Mouse (Mus musculus): ENCODE results near the gene BC053393.
"Not testable (repeated sequence)": the region's sequence is repeated elsewhere in the genome, so short reads cannot be mapped to it uniquely, and the experiment has no call there.

BC053393 gene

DNA sequence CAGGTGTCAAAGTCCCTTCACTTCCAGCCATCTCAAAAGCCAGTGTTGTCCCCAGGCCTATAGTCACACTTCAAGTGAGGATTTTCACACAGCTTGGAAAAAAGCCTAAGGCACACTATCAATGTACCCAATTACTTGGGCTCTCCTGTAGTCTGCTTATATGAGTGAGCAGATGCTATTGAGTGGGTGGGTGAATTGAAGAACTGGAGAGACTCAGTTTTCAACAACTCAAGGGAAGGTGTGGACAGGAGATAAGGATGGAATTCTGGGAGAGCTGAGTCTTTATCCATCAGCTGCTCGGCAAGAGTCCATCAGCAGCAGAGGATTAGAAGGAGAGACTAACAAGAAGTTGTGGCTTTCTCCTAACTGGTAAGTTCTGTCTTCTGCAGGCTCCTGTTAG, at the start of gene BC053393:
Gene BC053393 (plus strand): TSS at position 210 of the 400 bp plus-strand sequence.
- DNase-seq: no peak

DNA sequence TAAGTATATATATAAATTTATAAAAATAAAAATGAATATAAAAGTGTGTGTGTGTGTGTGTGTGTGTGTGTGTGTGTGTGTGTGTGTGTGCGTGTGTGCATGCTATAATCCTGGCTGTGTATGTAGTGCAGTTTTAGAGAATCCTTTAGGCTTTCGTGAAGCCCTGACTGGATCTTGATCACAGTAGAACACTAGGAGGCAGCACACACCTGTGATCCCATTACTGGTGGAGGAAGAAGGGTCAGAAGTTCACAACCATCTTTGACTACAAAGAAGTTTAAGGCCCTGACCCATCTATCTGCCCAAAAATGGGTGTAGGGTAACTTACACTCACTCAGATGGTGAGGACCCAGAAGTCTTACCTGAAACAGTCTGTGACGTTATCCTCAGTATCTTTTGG, 48.6 kb upstream of the BC053393 start:
- peak; percentile 28 for DNase-seq

DNA sequence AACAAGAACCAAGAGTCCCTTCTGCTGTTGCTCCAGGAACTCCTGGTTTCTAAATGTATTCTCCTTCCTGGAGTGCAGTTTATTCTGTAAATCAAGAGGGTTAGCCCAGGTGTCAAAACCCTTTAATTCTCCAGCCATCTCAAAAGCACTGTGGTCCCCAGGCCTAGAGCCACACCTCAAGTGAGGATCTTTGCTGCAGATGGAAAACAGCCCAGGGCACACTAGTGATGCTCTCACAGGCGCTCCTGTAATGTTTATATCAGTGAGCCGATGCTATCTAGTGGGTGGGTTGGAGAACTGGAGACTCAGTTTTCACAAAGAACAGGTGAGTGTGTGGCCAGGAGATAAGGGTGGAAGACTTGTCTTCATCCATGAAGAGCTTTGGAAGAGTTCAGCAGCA, 47.4 kb upstream of the BC053393 start, which contains the start of gene Gm12169:
Gene Gm12169 (plus strand): TSS at position 301 of the 400 bp plus-strand sequence.
- DNase-seq: no peak

DNA sequence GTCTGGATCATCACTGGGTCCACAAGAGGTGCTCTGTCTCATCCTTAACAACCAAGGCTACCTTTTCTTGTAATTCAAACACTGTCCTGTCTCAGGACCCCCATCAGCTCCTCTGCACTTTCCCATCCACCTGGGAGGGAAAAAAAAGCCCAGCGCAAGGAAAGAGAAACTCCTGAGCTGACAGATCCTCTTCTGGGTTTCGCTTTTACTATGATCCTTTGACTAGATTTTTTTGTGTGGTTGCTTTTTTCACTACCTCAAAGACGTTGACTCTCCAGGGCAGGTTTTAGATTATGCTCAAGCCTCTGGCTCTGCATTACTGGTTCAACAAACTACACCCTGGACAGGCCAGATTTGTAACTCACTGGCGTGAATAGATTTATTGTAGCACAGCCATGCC, 41.2 kb upstream of the BC053393 start:
- DNase-seq: no peak

DNA sequence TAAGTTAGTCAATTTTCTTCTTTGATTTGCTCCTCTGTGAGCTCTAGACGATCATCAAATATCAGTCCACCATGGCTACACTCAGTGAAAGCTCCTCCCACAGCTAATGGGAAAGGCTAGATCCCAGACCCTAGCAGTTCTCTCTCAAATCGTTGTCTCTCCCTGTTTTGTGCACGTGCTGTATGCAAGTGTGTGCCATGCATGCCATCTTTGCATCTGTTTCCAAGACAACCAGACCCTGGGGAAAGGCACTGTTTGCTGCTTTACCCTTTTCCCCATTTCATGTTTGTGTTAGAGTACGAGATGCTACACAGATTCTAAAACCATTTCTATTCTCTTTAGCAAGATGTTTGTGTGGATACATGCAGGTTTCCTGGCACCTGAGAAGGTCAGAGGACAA, 34.4 kb upstream of the BC053393 start:
- DNase-seq: no peak

DNA sequence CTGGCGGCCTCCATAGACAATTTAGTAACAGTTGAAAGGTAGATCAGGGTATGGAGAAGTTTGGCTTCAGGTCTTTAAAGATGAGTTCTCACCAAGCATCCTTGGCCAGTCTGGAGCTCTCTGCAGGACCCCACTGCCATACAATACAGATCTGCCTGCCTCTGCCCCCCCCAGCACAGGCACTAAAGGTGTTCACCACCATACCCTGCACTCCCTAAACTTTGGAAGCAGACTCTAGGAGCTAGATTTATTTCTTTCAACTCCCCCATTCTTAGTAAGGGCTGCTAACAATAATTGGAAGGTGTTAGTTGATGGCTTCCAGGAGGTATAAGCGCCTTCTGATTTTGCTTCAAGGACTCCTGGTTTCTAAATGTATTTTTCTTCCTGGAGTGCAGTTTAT, 27.8 kb upstream of the BC053393 start:
- DNase-seq: no peak

DNA sequence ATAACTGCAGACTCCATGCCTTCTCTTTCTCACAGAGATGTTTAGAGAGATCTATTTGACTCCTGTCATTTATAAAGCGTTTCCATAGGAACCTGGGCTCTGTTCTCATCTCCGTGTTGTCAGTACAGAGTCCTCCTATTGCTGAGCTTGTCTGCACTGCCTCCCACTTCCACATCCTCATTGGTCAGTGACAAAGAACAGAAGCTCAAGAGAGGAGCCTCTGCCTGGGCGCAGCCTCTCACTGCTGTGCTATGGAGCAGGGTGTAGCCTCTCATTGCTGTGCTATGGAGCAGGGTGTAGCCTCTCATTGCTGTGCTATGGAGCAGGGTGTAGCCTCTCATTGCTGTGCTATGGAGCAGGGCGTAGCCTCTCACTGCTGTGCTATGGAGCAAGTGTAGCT, 21.6 kb upstream of the BC053393 start:
- DNase-seq: no peak

DNA sequence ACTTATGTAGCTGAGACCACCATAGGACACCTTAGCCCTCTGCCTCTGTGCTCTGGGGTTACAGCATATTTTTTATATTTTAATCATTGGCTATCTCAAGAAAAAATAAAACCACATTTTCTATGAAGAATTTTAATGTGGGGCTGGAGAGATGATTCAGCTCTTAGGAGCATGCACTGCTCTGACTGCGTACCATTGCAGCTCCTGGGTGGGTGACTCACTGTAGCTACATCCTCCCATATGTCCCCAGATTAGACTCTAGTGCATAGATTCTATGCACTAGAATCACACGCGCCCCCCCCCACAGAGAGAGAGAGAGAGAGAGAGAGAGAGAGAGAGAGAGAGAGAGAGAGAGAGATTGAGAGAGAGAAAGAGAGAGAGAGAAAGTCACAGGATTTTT, 18.6 kb upstream of the BC053393 start:
- no peak for DNase-seq

DNA sequence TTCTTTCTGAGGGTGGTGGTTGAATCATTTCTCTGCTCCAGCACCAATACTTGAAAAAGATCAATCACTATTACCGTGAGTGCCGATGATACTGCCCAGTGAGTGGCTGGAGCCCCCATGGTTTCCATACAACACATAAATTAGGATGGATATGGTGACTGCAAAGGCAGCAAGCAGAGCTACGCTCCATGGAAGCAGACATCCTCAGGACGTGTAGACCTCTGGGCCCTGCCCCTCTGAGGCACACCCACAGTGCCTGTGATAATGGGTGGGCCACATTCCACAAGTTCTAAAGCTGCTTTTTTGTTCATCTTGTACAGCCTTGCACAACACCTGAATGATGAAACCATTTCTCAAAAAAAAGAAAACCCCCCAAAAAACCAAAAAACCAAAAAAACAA, 10.2 kb upstream of the BC053393 start:
- no peak for DNase-seq

DNA sequence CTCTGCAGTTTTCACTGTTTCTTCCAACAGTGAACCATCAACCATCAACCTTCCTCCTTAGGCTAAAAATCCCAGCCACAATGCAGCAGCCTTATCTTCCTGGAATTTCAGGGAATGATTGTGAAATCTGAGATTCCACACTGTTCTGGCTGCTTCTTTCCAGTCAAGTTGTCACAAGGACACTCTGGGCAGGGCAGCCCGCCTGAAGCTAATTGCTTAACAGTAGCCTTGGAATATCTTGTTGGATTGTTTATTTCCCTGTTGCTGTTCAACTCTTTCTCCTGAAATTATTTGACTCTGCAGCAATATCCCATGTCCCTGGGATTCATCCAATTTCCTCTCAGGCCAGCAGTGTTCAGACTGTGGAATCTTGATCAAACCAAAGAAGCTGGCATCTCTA, 6.7 kb upstream of the BC053393 start:
- DNase-seq: no peak

DNA sequence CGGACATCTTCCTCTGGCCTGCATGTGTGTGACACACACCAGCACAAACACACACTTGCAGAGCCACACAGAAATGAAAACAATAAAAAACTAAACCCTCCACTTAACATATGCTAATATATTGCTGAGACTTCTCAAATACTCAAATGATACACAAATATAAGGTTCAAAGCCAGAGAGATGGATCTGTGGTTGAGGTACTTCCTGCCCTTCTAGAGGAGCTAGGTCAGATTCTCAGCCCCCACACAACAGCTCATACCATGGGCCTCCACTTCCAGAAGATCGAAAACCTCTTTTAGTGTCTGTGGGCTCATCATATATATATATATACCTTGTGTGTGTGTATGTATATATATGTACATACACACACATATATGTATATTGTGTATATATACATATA, 5.4 kb upstream of the BC053393 start:
- DNase-seq: no peak

DNA sequence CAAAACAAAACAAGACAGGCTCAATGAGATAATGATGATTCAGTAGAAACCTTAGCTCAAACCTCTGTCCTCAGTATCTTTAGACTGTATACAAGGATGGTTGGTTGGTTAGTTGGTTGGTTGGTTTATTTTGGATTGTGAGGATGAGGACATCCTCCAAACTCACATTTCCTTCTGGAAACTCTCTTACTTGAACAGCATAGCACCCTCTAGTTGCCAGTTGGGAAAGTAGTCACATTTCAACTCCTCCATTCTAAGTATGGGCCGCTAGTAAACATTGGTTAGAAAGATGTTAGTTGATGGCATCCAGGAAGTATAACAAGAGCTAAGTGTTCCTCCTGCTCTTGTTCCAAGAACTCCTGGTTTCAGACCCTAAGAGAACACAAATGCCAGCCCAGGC, 2.2 kb upstream of the BC053393 start:
- no peak for DNase-seq

DNA sequence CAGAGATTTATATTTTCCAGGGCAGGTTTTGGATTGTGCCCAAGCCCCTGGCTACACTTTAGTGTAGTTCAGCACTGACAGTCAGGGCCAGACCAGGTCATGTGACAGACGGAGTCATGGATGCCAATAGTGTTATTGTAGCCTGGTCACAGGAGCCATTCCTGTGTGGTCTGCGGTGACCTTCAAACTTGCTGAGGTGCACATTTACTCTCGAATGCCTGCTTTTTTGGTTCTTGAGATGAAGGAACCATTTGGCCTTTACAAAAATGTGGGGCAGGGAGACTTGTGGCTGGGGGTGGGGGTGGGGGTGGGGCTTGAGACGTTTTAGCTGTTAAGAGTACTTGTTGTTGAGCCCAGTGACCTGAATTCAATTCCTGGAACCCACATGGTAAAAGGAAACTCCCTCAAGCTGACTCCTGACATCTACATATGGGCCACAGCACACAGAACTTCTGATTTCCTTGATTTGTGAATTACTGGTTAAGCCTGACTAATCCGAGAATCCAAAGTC, 7.5 kb downstream of the BC053393 start:
- DNase-seq: no peak

DNA sequence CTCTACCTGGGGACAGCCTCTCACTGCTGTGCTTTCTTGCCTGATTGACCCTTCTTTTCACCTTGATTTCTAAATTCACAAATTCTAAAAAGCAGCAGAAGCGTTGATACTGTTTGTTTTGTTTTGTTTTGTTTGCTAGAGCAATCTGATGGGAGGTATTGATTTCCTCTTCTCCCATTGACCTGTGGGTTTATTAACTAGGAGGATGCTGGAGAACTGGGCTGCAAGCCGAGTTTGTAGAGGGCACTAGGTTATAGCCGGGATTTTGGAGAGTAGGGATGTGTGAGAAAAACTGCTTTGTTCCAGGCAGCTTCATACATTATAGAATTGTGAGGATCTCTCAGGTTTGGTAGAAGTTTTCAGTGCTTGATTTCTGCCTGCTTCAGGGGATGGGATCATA, 9.1 kb downstream of the BC053393 start:
- no peak for DNase-seq

DNA sequence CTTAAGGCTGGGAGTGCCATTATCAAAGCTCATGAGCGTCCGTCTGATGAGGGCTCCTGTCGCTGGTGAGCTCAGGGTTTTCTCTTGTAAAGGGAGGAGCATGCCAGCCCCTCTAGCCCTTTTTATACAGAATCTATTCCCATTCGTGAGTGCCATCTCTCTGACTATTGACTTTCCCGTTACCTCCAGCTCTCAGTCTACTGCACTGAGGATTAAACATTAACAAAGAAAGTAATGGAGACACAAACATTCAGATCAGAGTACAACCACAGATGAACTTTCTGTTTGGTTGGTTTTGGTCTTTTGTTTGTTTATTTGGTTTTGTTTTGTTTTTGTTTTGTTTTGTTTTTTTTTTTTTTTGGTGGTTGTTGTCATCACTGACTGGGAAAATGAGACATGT, 11.4 kb downstream of the BC053393 start:
- no peak for DNase-seq

DNA sequence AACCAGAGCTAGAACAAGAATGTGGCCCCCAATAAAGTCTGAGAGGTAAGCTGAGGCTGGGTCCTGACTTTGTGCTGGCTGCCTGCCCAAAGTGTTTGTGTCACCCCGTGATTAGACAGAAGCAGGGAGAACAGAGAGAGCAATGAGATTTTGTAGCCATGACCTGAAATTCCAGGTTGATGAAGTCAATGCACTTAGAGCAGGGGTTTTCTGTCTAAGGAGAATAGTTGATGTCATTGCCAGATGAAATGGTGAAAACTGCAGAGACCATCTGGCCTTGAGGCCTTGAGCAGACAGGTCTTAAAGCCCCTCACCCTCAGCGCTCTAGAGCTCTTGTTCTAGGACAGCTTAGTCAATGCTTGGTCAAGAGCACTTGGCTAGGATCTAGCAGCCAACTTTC, 21.1 kb downstream of the BC053393 start:
- DNase-seq: no peak

DNA sequence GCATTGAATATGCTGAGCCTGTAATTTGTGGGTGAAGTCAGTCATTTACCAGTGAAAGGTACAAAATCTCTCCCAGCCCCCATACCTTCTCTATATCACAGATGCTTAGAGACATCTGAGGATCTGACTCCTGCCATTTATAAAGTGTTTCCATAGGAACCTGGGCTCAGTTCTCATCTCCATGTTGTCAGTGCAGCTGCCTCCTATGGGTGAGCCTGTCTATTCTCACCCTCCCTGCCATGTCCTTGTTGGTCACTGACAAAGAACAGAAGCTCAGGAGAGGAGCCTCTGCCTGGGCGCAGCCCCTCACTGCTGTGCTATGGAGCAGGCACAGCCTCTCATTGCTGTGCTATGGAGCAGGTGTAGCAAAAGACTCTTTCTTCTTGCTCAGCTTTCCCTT, 48.6 kb downstream of the BC053393 start:
- DNase-seq: no peak

DNA sequence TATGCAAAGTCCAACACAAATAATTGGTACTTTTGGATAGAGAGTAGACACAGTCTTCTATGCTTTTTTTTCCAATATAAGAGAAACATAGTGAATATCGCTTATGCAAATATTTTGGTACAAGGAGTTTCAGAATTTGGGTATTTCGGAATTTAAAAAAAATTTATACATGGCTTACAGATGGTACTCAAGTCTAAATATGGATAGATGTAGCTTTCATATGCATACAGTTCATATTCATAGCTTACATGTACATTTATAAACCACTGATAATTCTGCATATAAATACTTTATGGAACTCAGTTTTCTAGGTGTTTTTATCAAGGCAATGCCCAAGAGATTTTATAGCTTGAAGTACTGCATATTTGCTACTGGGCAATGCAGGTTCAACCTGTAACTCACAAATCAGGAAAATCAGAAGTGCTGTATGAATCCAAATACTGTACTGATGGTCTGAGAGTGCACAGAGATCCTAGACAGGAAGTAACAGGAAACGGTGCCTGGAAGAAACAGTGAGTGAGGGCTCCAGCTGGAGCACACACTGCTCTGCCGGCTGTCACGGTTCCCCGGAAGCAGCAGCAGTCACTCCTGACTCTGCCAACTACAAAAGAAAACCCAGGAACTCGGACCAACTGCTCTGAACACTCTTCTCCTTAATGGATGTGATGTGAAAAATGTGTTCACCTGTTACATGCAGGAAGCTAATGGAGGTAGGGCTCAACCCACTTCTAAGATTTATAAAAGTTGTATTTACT, 49.3 kb downstream of the BC053393 start:
- no peak for DNase-seq

DNA sequence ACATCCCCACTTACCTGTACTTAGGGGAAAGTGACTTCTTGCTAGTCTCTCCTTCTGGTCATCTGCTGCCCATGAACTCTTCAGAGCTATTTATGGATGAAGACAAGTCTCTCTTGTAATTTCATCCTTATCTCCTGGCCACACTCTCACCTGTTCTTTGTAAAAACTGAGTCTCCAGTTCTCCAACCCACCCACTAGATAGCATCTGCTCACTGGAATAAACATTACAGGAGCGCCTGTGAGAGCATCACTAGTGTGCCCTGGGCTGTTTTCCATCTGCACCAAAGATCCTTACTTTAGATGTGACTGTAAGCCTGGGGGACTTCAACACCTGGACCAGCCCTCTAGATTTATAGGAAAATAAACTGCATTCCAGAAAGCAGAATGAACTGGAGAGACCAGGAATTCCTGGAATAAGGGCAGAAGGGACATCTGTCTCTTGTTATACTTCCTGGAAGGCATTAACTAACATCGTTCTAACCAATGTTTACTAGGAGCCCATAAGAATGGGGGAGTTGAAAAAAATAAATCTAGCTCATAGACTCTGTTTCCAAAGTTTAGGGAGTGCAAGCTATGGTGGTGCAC, 58.0 kb downstream of the BC053393 start, which contains the start of gene Dppa1:
Gene Dppa1 (minus strand): TSS at position 51 of the 585 bp plus-strand sequence.
- no peak for DNase-seq

DNA sequence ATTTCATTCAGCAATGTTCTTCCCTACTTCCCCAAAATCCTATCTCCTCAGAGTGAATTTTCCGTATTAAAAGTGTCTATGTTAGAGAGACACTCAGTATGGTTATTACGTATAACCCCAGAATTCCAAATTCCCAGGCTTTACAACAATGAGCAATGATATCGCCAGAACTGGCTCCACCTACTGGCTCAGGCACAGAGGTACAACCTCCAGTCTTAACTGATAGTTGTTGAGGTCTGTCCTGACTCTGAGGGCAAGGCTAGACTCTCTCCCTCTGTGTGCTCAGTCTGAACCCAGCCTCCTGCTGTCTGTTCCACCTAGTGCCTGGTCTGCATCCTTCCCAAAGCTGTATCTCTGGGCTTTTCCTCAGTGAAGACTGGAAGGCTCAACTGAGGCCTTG, 60.3 kb downstream of the BC053393 start:
- DNase-seq: peak; percentile 30

DNA sequence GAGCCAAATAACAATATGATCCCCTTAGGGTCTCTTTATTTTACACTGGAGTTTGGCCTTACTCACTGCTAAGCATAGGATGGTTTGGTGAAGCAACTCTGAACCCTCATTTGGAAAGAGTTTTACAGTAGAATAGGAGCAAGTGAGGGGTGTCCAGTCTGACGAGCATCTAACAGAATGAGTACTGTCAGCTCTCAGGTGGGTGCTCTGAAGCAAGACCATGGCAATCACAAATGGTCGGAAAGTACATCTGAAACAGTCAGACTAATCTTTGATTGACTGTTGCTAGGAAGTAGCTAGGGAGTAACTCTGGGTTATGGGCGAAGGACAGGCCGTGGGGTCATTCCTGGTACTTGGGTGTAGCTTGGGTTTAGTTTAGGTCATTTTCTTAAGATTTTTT, 64.2 kb downstream of the BC053393 start:
- not testable (repeated sequence) for DNase-seq

DNA sequence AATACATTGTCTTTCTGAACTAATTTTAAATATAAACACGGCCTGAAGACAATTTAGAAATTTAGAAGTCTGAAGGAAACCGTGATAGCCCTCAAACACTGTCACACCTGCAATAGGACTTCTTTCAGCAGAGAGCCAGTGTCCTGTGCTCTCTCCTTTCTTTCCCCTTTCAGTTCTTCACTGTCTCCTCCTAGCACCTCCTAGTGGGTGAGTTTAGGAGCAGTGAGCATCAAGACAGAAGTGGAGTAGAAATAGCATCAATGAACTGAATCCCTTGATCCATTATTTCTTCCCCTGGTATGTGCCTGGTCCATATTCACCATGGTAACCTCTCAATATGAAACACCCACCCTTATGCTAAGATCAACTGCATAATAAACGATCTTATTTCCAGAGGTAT, 65.2 kb downstream of the BC053393 start:
- no peak for DNase-seq
